Mouse (Mus musculus): ENCODE data around the gene Fth1.

Fth1 gene

GRCm38 (mm10) chr19:9992011-9992958 is 11.9 kb downstream of the Fth1 start:
- no peak for DNase-seq

- peak; percentile 90 to 95 for DNase-seq
Observed at GRCm38 (mm10) chr19:9993036-9993656, 12.7 kb downstream of the Fth1 start.

DNA sequence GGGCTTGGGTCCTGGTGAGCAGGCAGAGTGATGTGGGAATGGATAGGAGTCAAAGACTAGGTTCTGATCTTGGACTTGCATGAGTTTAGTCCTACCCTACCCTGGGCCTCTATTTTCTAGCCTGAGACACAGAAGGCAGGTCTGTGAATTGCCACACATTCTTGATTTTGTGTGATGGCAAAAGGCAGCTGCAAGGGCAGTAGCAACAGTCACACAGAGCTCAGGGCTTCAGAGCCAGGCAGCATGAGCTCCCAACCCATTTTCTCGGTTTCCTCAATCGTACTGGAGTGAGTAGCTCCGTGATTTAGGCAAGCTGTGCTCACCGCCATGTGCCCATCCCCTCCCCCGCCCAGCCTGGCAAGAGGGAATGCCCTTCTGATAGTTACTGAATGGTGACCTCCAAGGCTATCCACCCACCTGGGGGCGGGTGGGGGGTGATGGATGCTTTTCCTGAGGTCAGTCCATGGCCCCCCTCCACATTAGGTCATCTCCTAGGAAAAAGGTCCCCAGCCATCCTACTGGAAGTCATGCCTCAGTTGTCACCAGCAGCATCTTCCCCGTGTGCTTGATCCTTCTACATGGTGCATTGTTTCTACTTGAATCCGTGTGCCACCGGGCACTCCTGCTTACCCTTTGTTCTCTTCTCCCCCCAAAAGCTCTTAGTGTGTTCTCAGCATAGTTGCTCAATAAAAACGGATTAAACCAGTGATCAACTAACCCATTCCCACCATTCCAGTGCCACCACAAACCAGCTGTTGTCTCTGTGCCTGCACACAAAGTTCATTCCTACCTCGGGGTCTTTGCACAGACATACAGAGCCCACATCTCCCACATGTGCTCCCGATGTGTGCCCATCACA is 17.0 kb downstream of the Fth1 start:
- no peak for DNase-seq

DNA sequence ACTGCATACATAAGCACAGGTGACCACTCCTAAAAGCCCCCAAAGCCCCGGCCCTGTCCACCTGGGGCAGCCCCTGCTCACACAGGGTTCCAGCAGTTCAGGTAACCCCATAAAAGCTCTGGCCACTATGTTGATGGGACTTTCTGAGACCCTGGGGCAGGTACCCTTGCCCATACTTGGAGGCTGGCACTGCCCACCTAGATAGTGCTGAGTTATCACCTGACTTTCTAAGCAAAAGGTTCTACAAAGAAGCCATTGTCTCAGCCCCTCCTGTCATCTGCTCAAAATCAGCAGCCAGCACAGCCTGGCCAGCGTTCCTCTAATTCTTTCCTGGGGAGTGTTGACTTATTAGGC is 17.6 kb downstream of the Fth1 start:
- DNase-seq: no peak

DNA sequence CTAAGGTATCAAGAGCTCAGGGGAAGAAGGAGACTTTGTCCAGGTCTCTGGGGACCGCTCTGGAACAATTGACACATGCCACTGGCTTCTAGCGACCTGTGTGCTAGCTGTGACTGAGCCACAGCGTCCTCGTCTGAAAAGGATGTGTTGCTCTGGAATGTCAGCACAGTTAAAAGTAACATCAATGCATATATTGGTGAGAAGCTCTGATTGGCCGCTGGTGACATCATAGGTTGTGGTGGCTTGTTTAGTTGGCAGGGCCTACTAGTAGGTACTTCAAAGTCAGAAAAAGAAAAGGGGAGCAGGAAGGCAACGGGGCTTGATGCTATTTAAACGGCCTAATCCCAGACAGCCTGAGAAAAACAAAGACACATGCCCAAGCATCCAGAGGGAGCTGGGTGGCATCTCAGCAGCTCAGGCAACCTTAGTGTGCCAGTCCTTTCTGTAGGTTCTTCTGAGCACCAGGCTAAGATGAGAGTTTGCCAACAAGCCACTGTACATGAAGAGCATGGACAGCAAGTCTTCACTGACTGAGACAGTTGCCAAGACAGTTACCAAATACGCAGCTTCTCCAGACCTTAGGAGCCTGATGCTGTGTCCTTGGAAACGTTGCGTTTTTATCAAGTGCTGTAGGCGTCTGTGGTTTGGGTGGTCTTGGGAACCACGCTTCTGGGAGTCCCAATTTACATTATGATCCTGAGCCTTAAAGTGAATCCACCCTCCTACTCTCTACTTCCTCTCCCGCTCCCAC is 18.5 kb downstream of the Fth1 start:
- no peak for DNase-seq

GRCm38 (mm10) chr19:10000330-10000729 is 19.9 kb downstream of the Fth1 start:
- peak in 1 of 2 experiments; percentile 61 for DNase-seq

DNA sequence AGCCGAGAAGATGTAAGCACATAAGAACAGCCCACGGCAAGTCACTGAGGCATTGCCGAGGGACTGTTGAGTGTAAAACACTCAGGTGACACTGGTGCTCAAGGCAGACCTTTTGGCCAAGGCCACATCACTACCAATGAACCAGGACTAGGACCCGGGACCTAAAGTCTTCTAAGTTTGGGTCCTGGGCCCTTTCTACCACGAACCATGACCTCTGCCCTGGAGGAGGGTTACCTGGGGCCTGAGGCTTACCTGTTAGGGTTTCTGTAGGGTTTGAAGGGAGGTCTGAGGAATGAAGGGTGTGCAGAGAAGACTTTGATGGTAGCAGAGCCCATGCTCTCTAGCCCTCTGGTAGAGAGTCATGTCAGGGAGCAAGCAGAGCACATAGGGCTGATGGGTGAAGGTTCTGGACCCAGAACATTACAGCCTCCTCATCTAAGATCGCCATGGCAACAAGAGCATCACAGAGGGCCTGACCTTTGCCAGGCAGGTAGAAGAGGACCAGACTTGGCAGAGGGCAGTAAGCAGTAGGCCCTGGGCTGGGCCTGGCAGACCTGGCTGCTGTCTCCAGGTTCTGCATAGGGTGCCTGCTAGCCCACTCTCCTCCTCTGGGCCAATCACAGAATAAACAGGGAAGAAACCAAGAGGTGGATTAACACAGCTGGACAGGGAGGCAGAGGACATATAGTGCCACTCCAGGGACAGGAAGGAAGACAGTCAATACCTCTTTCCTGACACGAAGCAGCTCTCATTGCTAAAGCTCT is 21.0 kb downstream of the Fth1 start, which contains the start of the genes Best1 and Rab3il1:
TSS of gene Best1 (minus strand) at position 428 of the 764 bp plus-strand sequence.
TSS of gene Rab3il1 (plus strand) at position 464 of the 764 bp plus-strand sequence.
- no peak for DNase-seq

DNA sequence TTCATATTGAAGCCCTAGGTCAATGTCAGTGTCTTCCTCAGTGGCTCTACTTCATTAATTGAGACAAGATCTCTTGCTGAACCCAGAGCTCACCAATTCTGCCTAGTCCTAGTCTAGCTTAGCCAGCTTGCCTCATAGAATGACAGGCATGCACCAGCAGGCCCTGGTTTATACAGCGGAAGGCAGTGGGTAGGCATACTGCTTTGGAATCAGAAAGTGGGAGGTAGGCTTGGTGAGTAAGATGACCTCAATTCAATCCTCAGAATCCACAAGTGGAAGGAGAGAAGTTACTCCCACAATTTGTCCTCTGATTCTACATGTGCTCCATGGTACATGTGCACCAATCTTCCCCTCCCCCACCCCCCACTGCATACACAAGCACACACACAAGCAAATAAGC is 23.3 kb downstream of the Fth1 start:
- DNase-seq: no peak

DNA sequence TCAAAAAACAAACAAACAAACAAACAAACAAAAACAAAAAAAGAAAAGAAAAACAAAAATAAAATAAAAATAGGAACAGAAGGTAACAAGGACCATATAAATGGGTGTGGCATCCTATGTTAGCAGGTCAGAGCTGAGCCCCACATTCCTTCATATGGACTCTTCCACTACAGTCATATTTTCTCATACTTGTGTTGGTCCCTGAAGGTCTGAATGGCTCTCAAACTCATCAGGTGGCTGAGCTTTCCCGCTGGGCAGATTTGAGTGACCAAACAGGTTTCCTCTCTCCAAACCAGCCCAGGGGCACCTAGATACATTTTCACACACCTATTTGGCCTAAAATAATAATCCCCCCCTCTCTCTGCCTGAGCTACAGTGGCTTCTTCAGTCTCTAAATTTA is 31.0 kb downstream of the Fth1 start:
- no peak for DNase-seq

- DNase-seq: peak in 1 of 2 experiments; percentile 56
Observed at GRCm38 (mm10) chr19:10012827-10013278, 32.5 kb downstream of the Fth1 start.

GRCm38 (mm10) chr19:10013348-10013747 is 33.0 kb downstream of the Fth1 start:
- no peak for DNase-seq

GRCm38 (mm10) chr19:10013913-10014312 is 33.5 kb downstream of the Fth1 start:
- DNase-seq: no peak

DNA sequence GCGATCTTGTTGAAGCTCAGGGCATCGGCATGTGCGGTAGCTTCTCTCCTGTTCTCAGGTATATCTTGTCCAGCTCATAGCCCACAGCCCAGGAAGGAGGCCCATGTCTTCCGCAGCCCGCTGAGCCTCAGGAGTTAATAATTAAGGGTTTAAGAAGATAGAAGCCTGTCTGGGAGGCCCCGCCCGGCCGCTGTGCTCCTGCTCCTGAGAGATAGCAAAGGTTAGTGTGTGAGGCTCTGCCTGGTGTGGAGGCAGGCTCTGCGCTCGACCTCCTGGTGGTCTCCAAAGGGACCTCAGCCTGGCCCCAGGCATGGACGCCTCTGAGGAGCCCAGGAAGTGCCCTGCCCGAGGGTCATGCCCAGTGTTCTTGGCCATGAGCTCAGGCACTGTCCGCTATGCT is 34.4 kb downstream of the Fth1 start:
- peak; percentile 72 to 79 for DNase-seq

DNA sequence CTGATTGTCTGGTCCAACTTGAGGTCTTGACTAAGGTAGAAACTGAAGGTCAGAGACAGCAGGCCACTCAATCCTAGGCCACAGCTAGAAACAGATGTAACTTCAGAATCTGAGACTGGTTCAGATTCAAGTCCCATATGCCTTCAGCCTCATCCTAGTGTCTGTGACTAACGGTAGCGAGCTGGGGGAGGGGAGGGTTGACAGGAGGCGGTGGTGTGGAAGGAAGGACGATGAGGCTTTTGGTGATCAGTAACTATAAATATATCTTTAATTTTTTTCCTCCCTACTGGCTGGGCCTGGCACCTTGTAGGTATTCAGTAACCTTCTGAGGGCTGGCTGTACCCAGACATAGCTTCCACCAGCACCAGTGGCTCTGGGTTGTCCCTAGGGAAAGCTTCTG is 35.0 kb downstream of the Fth1 start:
- DNase-seq: no peak

GRCm38 (mm10) chr19:10016151-10016550 is 35.8 kb downstream of the Fth1 start:
- no peak for DNase-seq

GRCm38 (mm10) chr19:10017637-10018526 is 37.5 kb downstream of the Fth1 start:
- DNase-seq: peak; percentile 94 to 96

DNA sequence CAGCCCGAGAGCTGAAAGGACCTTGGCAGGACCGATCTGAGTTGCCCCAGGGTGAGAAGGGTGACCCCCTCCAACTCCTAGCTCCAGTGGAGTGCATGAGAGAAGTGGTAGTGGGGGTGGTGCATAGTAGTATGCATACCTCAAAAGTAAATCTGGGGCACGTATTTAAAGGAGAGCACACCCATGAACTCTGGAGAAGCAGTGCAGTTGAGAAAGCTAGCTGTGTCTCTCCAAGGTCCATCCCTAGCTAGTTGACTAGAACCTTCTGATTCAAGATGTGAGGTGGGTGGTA is 38.1 kb downstream of the Fth1 start:
- no peak for DNase-seq

GRCm38 (mm10) chr19:10019214-10019760 is 38.9 kb downstream of the Fth1 start:
- DNase-seq: no peak

- DNase-seq: no peak
Observed at GRCm38 (mm10) chr19:10021981-10022380, 41.6 kb downstream of the Fth1 start.

All from kidney, postnatal 36 days (tissue).